8 mouse cellular contexts compared by ENCODE assay signal in genomic region chr2:152962091-152962793, GRCm38 (mm10). TPM values are rescaled to one million over a fixed set of nuclear protein-coding genes. Genes with fewer than 3 reads are reported as not detected.
DNase-seq lines count a peak whose midpoint lies in the region; ATAC-seq and TF ChIP-seq lines count a peak whose summit lies in the region.

Gene Ttll9, plus strand, starts transcription at chr2:152962485.

- ATAC-seq in erythroblast, adult 5-6 weeks (replicated peaks; ENCODE audit: low FRiP score, poor library complexity, severe bottlenecking) = no peak
- peak; percentile 87 for ATAC-seq in embryonic facial prominence, embryonic 13.5 days (ENCODE audit: insufficient number of reproducible peaks, insufficient read depth, low FRiP score, low TSS enrichment, low read depth)
- ATAC-seq in limb, embryonic 11.5 days (ENCODE audit: insufficient number of reproducible peaks, low FRiP score, low TSS enrichment, low read depth) = peak; percentile 90
- ATAC-seq in midbrain, embryonic 12.5 days (ENCODE audit: low FRiP score, low read depth) = peak; percentile 96

- no peak for TF ChIP-seq POLR2A in spleen, adult 2 months (IDR thresholded peaks at IDR 0.05; ENCODE audit: low read depth, low read length)

- 3% methylated on average over 34 of the region's 34 CpGs for WGBS in embryonic facial prominence, embryonic 13.5 days
- 3% methylated on average over 34 of the region's 34 CpGs for WGBS in limb, embryonic 11.5 days
- 1% methylated on average over 34 of the region's 34 CpGs for whole genome bisulfite sequencing in midbrain, embryonic 12.5 days
- 1% methylated on average over 34 of the region's 34 CpGs for WGBS in spleen, adult 2 months

- peaks cover 28% of the 10 kb centered on the region for H3K27me3 ChIP-seq in erythroblast, embryonic 14.5 days (ENCODE audit: control insufficient read depth)
- peaks cover 1% of the 10 kb centered on the region for H3K27me3 ChIP-seq in embryonic facial prominence, embryonic 13.5 days
- no peaks in the 10 kb centered on the region for H3K27me3 ChIP-seq in limb, embryonic 11.5 days (ENCODE audit: control insufficient read depth, insufficient read depth, low read length)
- H3K27me3 ChIP-seq in midbrain, embryonic 12.5 days = 0 out of 2 replicates have a peak, but pooled peaks cover 7% of the 10 kb centered on the region
- H3K27me3 ChIP-seq in spleen, adult 2 months (ENCODE audit: control insufficient read depth, insufficient read depth, low read length) = no peaks in the 10 kb centered on the region; the same call in 1 of the 2 replicates

- no peaks in the 10 kb centered on the region for H3K9me3 ChIP-seq in erythroblast, embryonic 14.5 days (ENCODE audit: control insufficient read depth, low read length)
- H3K9me3 ChIP-seq in embryonic facial prominence, embryonic 13.5 days = no peaks in the 10 kb centered on the region
- H3K9me3 ChIP-seq in limb, embryonic 11.5 days (ENCODE audit: control insufficient read depth, low read length) = no peaks in the 10 kb centered on the region
- H3K9me3 ChIP-seq in midbrain, embryonic 12.5 days = no peaks in the 10 kb centered on the region

- H3K36me3 ChIP-seq in erythroblast, embryonic 14.5 days (ENCODE audit: control insufficient read depth) = no peaks in the 10 kb centered on the region
- H3K36me3 ChIP-seq in embryonic facial prominence, embryonic 13.5 days = no peaks in the 10 kb centered on the region
- no peaks in the 10 kb centered on the region for H3K36me3 ChIP-seq in limb, embryonic 11.5 days (ENCODE audit: control insufficient read depth, insufficient read depth, low read length)
- no peaks in the 10 kb centered on the region for H3K36me3 ChIP-seq in midbrain, embryonic 12.5 days
- H3K36me3 ChIP-seq in spleen, adult 2 months (ENCODE audit: control insufficient read depth, insufficient read depth, low read length) = no peaks in the 10 kb centered on the region

- H3K27ac ChIP-seq in embryonic facial prominence, embryonic 13.5 days = no peak within 1 kb of the TSS
- no peak within 1 kb of the TSS for H3K27ac ChIP-seq in limb, embryonic 11.5 days (replicated peaks; ENCODE audit: low read depth, low read length)
- no peak within 1 kb of the TSS for H3K27ac ChIP-seq in midbrain, embryonic 12.5 days (replicated peaks)
- H3K27ac ChIP-seq in spleen, adult 2 months (ENCODE audit: insufficient read depth, low read length) = no peak within 1 kb of the TSS

- H3K4me2 ChIP-seq in embryonic facial prominence, embryonic 13.5 days = peak within 1 kb of the TSS; percentile 78
- H3K4me2 ChIP-seq in limb, embryonic 11.5 days (ENCODE audit: low read depth, severe bottlenecking) = peak within 1 kb of the TSS; percentile 68
- H3K4me2 ChIP-seq in midbrain, embryonic 12.5 days (replicated peaks) = peak within 1 kb of the TSS; percentile 68

- H3K4me1 ChIP-seq in erythroblast, embryonic 14.5 days (ENCODE audit: control insufficient read depth) = peaks cover 2% of the 10 kb centered on the region; the same call in 1 of the 2 replicates
- H3K4me1 ChIP-seq in embryonic facial prominence, embryonic 13.5 days = peaks cover 3% of the 10 kb centered on the region; the same call in 1 of the 2 replicates
- H3K4me1 ChIP-seq in limb, embryonic 11.5 days (ENCODE audit: control insufficient read depth, insufficient read depth, low read length) = no peaks in the 10 kb centered on the region
- no peaks in the 10 kb centered on the region for H3K4me1 ChIP-seq in midbrain, embryonic 12.5 days
- H3K4me1 ChIP-seq in spleen, adult 2 months (ENCODE audit: control insufficient read depth, insufficient read depth, insufficient read length) = no peaks in the 10 kb centered on the region

- H3K4me3 ChIP-seq in erythroblast, embryonic 14.5 days (replicated peaks) = peak within 1 kb of the TSS; percentile 35
- peak within 1 kb of the TSS; percentile 48 for H3K4me3 ChIP-seq in embryonic facial prominence, embryonic 13.5 days
- peak within 1 kb of the TSS; percentile 39 for H3K4me3 ChIP-seq in limb, embryonic 11.5 days (ENCODE audit: low read depth, low read length)
- H3K4me3 ChIP-seq in midbrain, embryonic 12.5 days = peak within 1 kb of the TSS; percentile 49
- peak within 1 kb of the TSS; percentile 32; the same call in 1 of the 2 replicates for H3K4me3 ChIP-seq in spleen, adult 2 months (ENCODE audit: extremely low read depth, insufficient read depth, insufficient read length)

- H3K9ac ChIP-seq in embryonic facial prominence, embryonic 13.5 days = peak within 1 kb of the TSS; percentile 73
- no peak within 1 kb of the TSS for H3K9ac ChIP-seq in limb, embryonic 11.5 days (ENCODE audit: low read length)
- peak within 1 kb of the TSS; percentile 35; the same call in 1 of the 2 replicates for H3K9ac ChIP-seq in midbrain, embryonic 12.5 days (replicated peaks)

- no peak for TF ChIP-seq CTCF in spleen, adult 2 months (IDR thresholded peaks at IDR 0.05; ENCODE audit: extremely low read depth, insufficient read depth, insufficient read length, insufficient replicate concordance)

- DNase-seq in heart, adult 9 months (ENCODE audit: low spot score in 2 of 2) = peak; percentile 77 to 79
- DNase-seq in kidney, adult 8-10 months = peak; percentile 83 to 89
- peak; percentile 83 for DNase-seq in limb, embryonic 11.5 days (ENCODE audit: low spot score)
- DNase-seq in spleen, adult 2 months (ENCODE audit: low read depth in 1 of 2, low spot score in 2 of 2) = peak; percentile 21 to 22

RNA-seq across cellular contexts. Expression of gene Ttll9, which starts in this region (rescaled TPM):
- polyA plus RNA-seq in erythroblast, embryonic 14.5 days (2012) = not detected in 2 replicates
- 0.38 TPM in 1 of 2 replicates, not detected in the other for total RNA-seq in erythroblast, adult 5-6 weeks (2015; ENCODE audit: low replicate concordance)
- total RNA-seq in erythroblast, adult 5-6 weeks (2017; ENCODE audit: low replicate concordance) = not detected in 2 replicates
- 0.36 and 0.42 TPM in 2 replicates for polyA plus RNA-seq in embryonic facial prominence, embryonic 13.5 days (2015; fragmentation: Nextera tagmentation; extraction: Ambion mirVana)
- 0.35 and 0.62 TPM in 2 replicates for polyA plus RNA-seq in limb, embryonic 11.5 days (2014; fragmentation: Nextera tagmentation; extraction: Ambion mirVana)
- polyA plus RNA-seq in midbrain, embryonic 12.5 days (2016; fragmentation: Nextera tagmentation; extraction: Ambion mirVana) = 1.4 and 1.7 TPM in 2 replicates
- 0.07 and 0.09 TPM in 2 replicates for polyA plus RNA-seq in spleen, adult 2 months (2012; rRNA removed)

Comparison
In these comparisons a context has a peak if more than half of its experiments do, and no peak if none do; other contexts are left out.
1. Peak in ATAC-seq, H3K4me3 ChIP-seq, H3K9ac ChIP-seq and H3K4me2 ChIP-seq in embryonic facial prominence, embryonic 13.5 days; RNA of the gene not detected or under 1 TPM.
2. Peak in DNase-seq, ATAC-seq, H3K4me3 ChIP-seq and H3K4me2 ChIP-seq in limb, embryonic 11.5 days; RNA of the gene not detected or under 1 TPM.
3. Peak in DNase-seq and H3K4me3 ChIP-seq in spleen, adult 2 months; RNA of the gene not detected or under 1 TPM.
4. DNase-seq: peak in every context shown above with its lines; median percentile 86 in kidney, adult 8-10 months; 83 in limb, embryonic 11.5 days; 78 in heart, adult 9 months; 22 in spleen, adult 2 months.